Mouse (Mus musculus): ENCODE results near the gene Gm20538. TPM values are rescaled to one million over a fixed set of nuclear protein-coding genes. Genes with fewer than 3 reads are reported as not detected.

Gene Gm20538
- total RNA-seq, 2 experiments from 2014 or later = not detected

GRCm38 (mm10) chr19:44542694-44543178 is 9.9 kb downstream of the Gm20538 start:
- ATAC-seq (replicated peaks; ENCODE audit: low FRiP score, poor library complexity, severe bottlenecking) = no peak

GRCm38 (mm10) chr19:44537416-44537815 is 15.2 kb downstream of the Gm20538 start:
- no peak for ATAC-seq (replicated peaks; ENCODE audit: low FRiP score, poor library complexity, severe bottlenecking)

- no peak for ATAC-seq (replicated peaks; ENCODE audit: low FRiP score, poor library complexity, severe bottlenecking)
Observed at GRCm38 (mm10) chr19:44535376-44535775, 17.3 kb downstream of the Gm20538 start.

- ATAC-seq (replicated peaks; ENCODE audit: low FRiP score, poor library complexity, severe bottlenecking) = no peak
Observed at GRCm38 (mm10) chr19:44530018-44530417, 22.6 kb downstream of the Gm20538 start.

GRCm38 (mm10) chr19:44525551-44526205 is 27.0 kb downstream of the Gm20538 start:
- no peak for ATAC-seq (replicated peaks; ENCODE audit: low FRiP score, poor library complexity, severe bottlenecking)

GRCm38 (mm10) chr19:44519152-44519551 is 33.5 kb downstream of the Gm20538 start:
- no peak for ATAC-seq (replicated peaks; ENCODE audit: low FRiP score, poor library complexity, severe bottlenecking)

GRCm38 (mm10) chr19:44517996-44518768 is 34.4 kb downstream of the Gm20538 start:
- no peak for ATAC-seq (replicated peaks; ENCODE audit: low FRiP score, poor library complexity, severe bottlenecking)

- no peak for ATAC-seq (replicated peaks; ENCODE audit: low FRiP score, poor library complexity, severe bottlenecking)
Observed at GRCm38 (mm10) chr19:44515769-44516168, 36.9 kb downstream of the Gm20538 start.

- no peak for ATAC-seq (replicated peaks; ENCODE audit: low FRiP score, poor library complexity, severe bottlenecking)
Observed at GRCm38 (mm10) chr19:44514521-44515451, 37.8 kb downstream of the Gm20538 start.

GRCm38 (mm10) chr19:44513921-44514482 is 38.6 kb downstream of the Gm20538 start:
- no peak for ATAC-seq (replicated peaks; ENCODE audit: low FRiP score, poor library complexity, severe bottlenecking)

GRCm38 (mm10) chr19:44513054-44513833 is 39.4 kb downstream of the Gm20538 start:
- no peak for ATAC-seq (replicated peaks; ENCODE audit: low FRiP score, poor library complexity, severe bottlenecking)

- ATAC-seq (replicated peaks; ENCODE audit: low FRiP score, poor library complexity, severe bottlenecking) = no peak
Observed at GRCm38 (mm10) chr19:44512601-44513000, 40.0 kb downstream of the Gm20538 start.

- ATAC-seq (replicated peaks; ENCODE audit: low FRiP score, poor library complexity, severe bottlenecking) = no peak
Observed at GRCm38 (mm10) chr19:44511451-44512231, 41.0 kb downstream of the Gm20538 start.

GRCm38 (mm10) chr19:44510534-44511175 is 42.0 kb downstream of the Gm20538 start:
- ATAC-seq (replicated peaks; ENCODE audit: low FRiP score, poor library complexity, severe bottlenecking) = no peak

- no peak for ATAC-seq (replicated peaks; ENCODE audit: low FRiP score, poor library complexity, severe bottlenecking)
Observed at GRCm38 (mm10) chr19:44502741-44503140, 49.9 kb downstream of the Gm20538 start.

GRCm38 (mm10) chr19:44501925-44502324 is 50.7 kb downstream of the Gm20538 start:
- no peak for ATAC-seq (replicated peaks; ENCODE audit: low FRiP score, poor library complexity, severe bottlenecking)

GRCm38 (mm10) chr19:44500240-44500639 is 52.4 kb downstream of the Gm20538 start:
- ATAC-seq (replicated peaks; ENCODE audit: low FRiP score, poor library complexity, severe bottlenecking) = no peak

GRCm38 (mm10) chr19:44498936-44499335 is 53.7 kb downstream of the Gm20538 start:
- no peak for ATAC-seq (replicated peaks; ENCODE audit: low FRiP score, poor library complexity, severe bottlenecking)
